Mouse (Mus musculus): Measurements from ENCODE around the gene Megf8. TPM values are rescaled to one million over a fixed set of nuclear protein-coding genes. Genes with fewer than 3 reads are reported as not detected.

Gene Megf8
- total RNA-seq, 1 experiment: 47.5 TPM

DNA sequence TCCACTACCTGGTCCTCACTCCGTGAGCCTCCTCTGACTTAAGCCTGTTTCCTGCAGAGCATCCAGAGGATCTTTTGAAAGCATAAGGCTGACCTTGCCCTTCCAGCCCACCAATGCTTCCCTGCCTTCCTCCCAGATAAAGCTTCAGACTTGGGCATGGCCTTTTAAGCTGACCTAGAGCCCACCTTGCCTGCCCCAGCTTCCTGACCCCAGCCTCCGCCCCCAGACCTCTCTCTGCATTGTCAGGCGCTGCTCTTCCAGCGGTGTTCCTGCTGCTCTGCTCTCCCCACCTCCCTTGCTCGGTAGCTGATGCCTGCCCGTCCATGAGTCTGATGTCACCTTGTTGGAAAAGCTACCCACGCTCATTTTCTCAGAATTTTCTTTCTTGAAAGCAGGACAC is 75.9 kb downstream of the Megf8 start:
- TF ChIP-seq ZC3H11A (IDR thresholded peaks at IDR 0.05; ENCODE audit: borderline replicate concordance, low read depth, low read length): no peak
- TF ChIP-seq CHD2 (IDR thresholded peaks at IDR 0.05; ENCODE audit: low read depth, low read length): no peak
- no peak for TF ChIP-seq ZNF384 (IDR thresholded peaks at IDR 0.05; ENCODE audit: low read depth, low read length)
- TF ChIP-seq HCFC1 (IDR thresholded peaks at IDR 0.05; ENCODE audit: borderline replicate concordance, insufficient read depth, low read length): no peak
- TF ChIP-seq MAFK (IDR thresholded peaks at IDR 0.05; ENCODE audit: insufficient read depth, low read depth, low read length): no peak

GRCm38 (mm10) chr7:25393451-25394210 is 76.7 kb downstream of the Megf8 start:
- TF ChIP-seq ZNF384 (IDR thresholded peaks at IDR 0.05; ENCODE audit: low read depth, low read length): no peak
- TF ChIP-seq CHD2 (IDR thresholded peaks at IDR 0.05; ENCODE audit: low read depth, low read length): no peak
- no peak for TF ChIP-seq HCFC1 (IDR thresholded peaks at IDR 0.05; ENCODE audit: borderline replicate concordance, insufficient read depth, low read length)
- TF ChIP-seq ZC3H11A (IDR thresholded peaks at IDR 0.05; ENCODE audit: borderline replicate concordance, low read depth, low read length): no peak
- TF ChIP-seq MAFK (IDR thresholded peaks at IDR 0.05; ENCODE audit: insufficient read depth, low read depth, low read length): no peak
- no peak overlapping the region for H3K4me3 ChIP-seq (ENCODE audit: insufficient read depth in 1 of 2, low read depth in 1 of 2, low read length in 2 of 2, poor library complexity in 1 of 2, severe bottlenecking in 1 of 2)
- in situ Hi-C loops (cut with MboI; ENCODE audit: low sequenced_read_pairs in 2 of 2, unreplicated experiment in 2 of 2): no loop called here
- DNase-seq (ENCODE audit: low read depth, low spot score): no peak
- H3K27ac ChIP-seq (ENCODE audit: insufficient read depth, low read depth, low read length, poor library complexity, severe bottlenecking): no peak overlapping the region
- no peak overlapping the region for H3K9ac ChIP-seq (ENCODE audit: insufficient read depth, low read depth, low read length, poor library complexity, severe bottlenecking)
- H3K4me1 ChIP-seq (ENCODE audit: control insufficient read depth in 2 of 2, insufficient read depth in 2 of 2, low read length in 2 of 2, poor library complexity in 1 of 2): peaks cover 3 to 11% of the 10 kb centered on the region in 2 experiments; a peak in 2 of 4 replicates
- H3K36me3 ChIP-seq (ENCODE audit: control insufficient read depth, insufficient read depth, low read length, poor library complexity, severe bottlenecking): no peaks in the 10 kb centered on the region
- H3K9me3 ChIP-seq (ENCODE audit: control insufficient read depth, insufficient read depth, low read depth, low read length): no peaks in the 10 kb centered on the region

More for the DNA sequence above, 75.9 kb downstream of the Megf8 start:
- Histone ChIP-seq H3K4me3 (ENCODE audit: insufficient read depth in 1 of 2, low read depth in 1 of 2, low read length in 2 of 2, poor library complexity in 1 of 2, severe bottlenecking in 1 of 2) (no peak overlapping the region), H3K9me3 (ENCODE audit: control insufficient read depth, insufficient read depth, low read depth, low read length) (no peaks in the 10 kb centered on the region), H3K4me1 (ENCODE audit: control insufficient read depth in 2 of 2, insufficient read depth in 2 of 2, low read length in 2 of 2, poor library complexity in 1 of 2) (peaks cover 3 to 9% of the 10 kb centered on the region in 2 experiments; a peak in 2 of 4 replicates), H3K27ac (ENCODE audit: insufficient read depth, low read depth, low read length, poor library complexity, severe bottlenecking) (no peak overlapping the region), H3K36me3 (ENCODE audit: control insufficient read depth, insufficient read depth, low read length, poor library complexity, severe bottlenecking) (no peaks in the 10 kb centered on the region; the same call in 1 of the 2 replicates), H3K9ac (ENCODE audit: insufficient read depth, low read depth, low read length, poor library complexity, severe bottlenecking) (no peak overlapping the region)
- DNase-seq (ENCODE audit: low read depth, low spot score): no peak
- in situ Hi-C loops (cut with MboI; ENCODE audit: low sequenced_read_pairs in 2 of 2, unreplicated experiment in 2 of 2): no loop called here

DNA sequence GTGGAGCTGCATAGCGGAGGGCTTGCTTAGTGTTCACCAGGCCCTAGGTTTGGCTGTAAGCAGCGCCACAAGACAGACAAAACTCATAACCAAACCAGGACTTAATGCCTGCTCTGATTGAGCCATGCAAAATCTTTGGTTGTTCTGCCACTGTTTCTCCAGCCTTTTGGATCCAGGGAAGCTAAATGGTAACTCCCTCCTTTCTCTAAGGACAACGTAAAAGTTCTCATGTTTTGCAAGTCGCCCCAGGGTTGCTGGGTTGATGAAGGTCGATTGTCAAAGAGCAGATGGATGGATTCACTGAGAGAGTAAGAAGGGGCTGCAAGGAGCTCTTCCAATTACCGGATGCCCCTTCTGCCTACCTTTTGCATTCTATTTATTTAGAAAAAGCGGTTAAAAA is 77.8 kb downstream of the Megf8 start:
- H3K9me3 ChIP-seq (ENCODE audit: control insufficient read depth, insufficient read depth, low read depth, low read length): no peaks in the 10 kb centered on the region
- TF ChIP-seq CHD2 (IDR thresholded peaks at IDR 0.05; ENCODE audit: low read depth, low read length): no peak
- TF ChIP-seq MAFK (IDR thresholded peaks at IDR 0.05; ENCODE audit: insufficient read depth, low read depth, low read length): no peak
- no peak for TF ChIP-seq HCFC1 (IDR thresholded peaks at IDR 0.05; ENCODE audit: borderline replicate concordance, insufficient read depth, low read length)
- no peak for TF ChIP-seq ZNF384 (IDR thresholded peaks at IDR 0.05; ENCODE audit: low read depth, low read length)
- TF ChIP-seq ZC3H11A (IDR thresholded peaks at IDR 0.05; ENCODE audit: borderline replicate concordance, low read depth, low read length): no peak
- no peak overlapping the region for H3K27ac ChIP-seq (ENCODE audit: insufficient read depth, low read depth, low read length, poor library complexity, severe bottlenecking)
- peak overlapping the region; percentile 73 to 92; a peak in 3 of 4 replicates for H3K4me3 ChIP-seq (ENCODE audit: insufficient read depth in 1 of 2, low read depth in 1 of 2, low read length in 2 of 2, poor library complexity in 1 of 2, severe bottlenecking in 1 of 2)
- DNase-seq (ENCODE audit: low read depth, low spot score): no peak
- H3K4me1 ChIP-seq (ENCODE audit: control insufficient read depth in 2 of 2, insufficient read depth in 2 of 2, low read length in 2 of 2, poor library complexity in 1 of 2): peaks cover 2 to 11% of the 10 kb centered on the region in 2 experiments; a peak in 2 of 4 replicates
- no peak overlapping the region; the same call in 1 of the 2 replicates for H3K9ac ChIP-seq (ENCODE audit: insufficient read depth, low read depth, low read length, poor library complexity, severe bottlenecking)
- in situ Hi-C loops (cut with MboI; ENCODE audit: low sequenced_read_pairs in 2 of 2, unreplicated experiment in 2 of 2): no loop called here
- no peaks in the 10 kb centered on the region for H3K36me3 ChIP-seq (ENCODE audit: control insufficient read depth, insufficient read depth, low read length, poor library complexity, severe bottlenecking)

GRCm38 (mm10) chr7:25395186-25395557 is 78.2 kb downstream of the Megf8 start:
- peak overlapping the region; percentile 76 for H3K9ac ChIP-seq (ENCODE audit: insufficient read depth, low read depth, low read length, poor library complexity, severe bottlenecking)
- H3K9me3 ChIP-seq (ENCODE audit: control insufficient read depth, insufficient read depth, low read depth, low read length): no peaks in the 10 kb centered on the region
- in situ Hi-C loops (cut with MboI; ENCODE audit: low sequenced_read_pairs in 2 of 2, unreplicated experiment in 2 of 2): no loop called here
- DNase-seq (ENCODE audit: low read depth, low spot score): no peak
- peak overlapping the region; percentile 73 to 92 for H3K4me3 ChIP-seq (ENCODE audit: insufficient read depth in 1 of 2, low read depth in 1 of 2, low read length in 2 of 2, poor library complexity in 1 of 2, severe bottlenecking in 1 of 2)
- no peak for TF ChIP-seq CHD2 (IDR thresholded peaks at IDR 0.05; ENCODE audit: low read depth, low read length)
- TF ChIP-seq ZC3H11A (IDR thresholded peaks at IDR 0.05; ENCODE audit: borderline replicate concordance, low read depth, low read length): no peak
- no peak for TF ChIP-seq MAFK (IDR thresholded peaks at IDR 0.05; ENCODE audit: insufficient read depth, low read depth, low read length)
- TF ChIP-seq ZNF384 (IDR thresholded peaks at IDR 0.05; ENCODE audit: low read depth, low read length): no peak
- no peak for TF ChIP-seq HCFC1 (IDR thresholded peaks at IDR 0.05; ENCODE audit: borderline replicate concordance, insufficient read depth, low read length)
- no peaks in the 10 kb centered on the region for H3K36me3 ChIP-seq (ENCODE audit: control insufficient read depth, insufficient read depth, low read length, poor library complexity, severe bottlenecking)
- H3K27ac ChIP-seq (ENCODE audit: insufficient read depth, low read depth, low read length, poor library complexity, severe bottlenecking): no peak overlapping the region
- peaks cover 2 to 8% of the 10 kb centered on the region in 2 experiments; a peak in 1 of 4 replicates for H3K4me1 ChIP-seq (ENCODE audit: control insufficient read depth in 2 of 2, insufficient read depth in 2 of 2, low read length in 2 of 2, poor library complexity in 1 of 2)
